Mouse (Mus musculus) limb, embryonic 12.5 days (tissue): ENCODE measurements at regions not wholly inside any gene's neighbourhood (a gene's known extent, or its start where the extent isn't known, plus 50 kb on each side); places are given as distances from the start of the nearest gene placed in this dataset.

Experiments used
- ATAC-seq: fragments of 200-750 bp; cut with Nextera tagmentation; 2 replicates; pipeline ENCODE4 v1.8.0; 2017; ENCODE audit warnings: low read depth, moderate TSS enrichment; ENCODE audit not compliant: insufficient number of reproducible peaks, insufficient read depth, low FRiP score, low TSS enrichment
- H3K27ac ChIP-seq: fragments of 300-500 bp; sonication (generic); 2 replicates; pipeline ENCODE4 v1.5.1; 2016; ENCODE audit warnings: mild to moderate bottlenecking, moderate library complexity
- H3K27me3 ChIP-seq: fragments of 300-500 bp; sonication (generic); 2 replicates; pipeline ENCODE4 v1.6.1; 2016; ENCODE audit warnings: mild to moderate bottlenecking, moderate library complexity
- H3K36me3 ChIP-seq: fragments of 300-500 bp; sonication (generic); 2 replicates; pipeline ENCODE4 v1.6.1; 2016; ENCODE audit warnings: mild to moderate bottlenecking, moderate library complexity
- H3K4me1 ChIP-seq: fragments of 300-500 bp; sonication (generic); replicated peaks from 2 replicates; pipeline ENCODE4 v1.6.1; 2016
- H3K4me2 ChIP-seq: fragments of 300-500 bp; sonication (generic); 2 replicates; pipeline ENCODE4 v1.6.1; 2016; ENCODE audit warnings: mild to moderate bottlenecking, moderate library complexity
- H3K4me3 ChIP-seq: fragments of 300-500 bp; sonication (generic); replicated peaks from 2 replicates; pipeline ENCODE4 v1.5.1; 2016; ENCODE audit warnings: mild to moderate bottlenecking
- H3K9ac ChIP-seq: fragments of 300-500 bp; sonication (generic); replicated peaks from 2 replicates; pipeline ENCODE4 v1.6.1; 2016; ENCODE audit warnings: mild to moderate bottlenecking, moderate library complexity
- H3K9me3 ChIP-seq: fragments of 300-500 bp; sonication (generic); 2 replicates; pipeline ENCODE4 v1.6.1; 2016; ENCODE audit warnings: mild to moderate bottlenecking, moderate library complexity
- WGBS: fragments of 180-500 bp; shearing (Covaris S2); methylation state at CpG from one replicate; pipeline ENCODE4 v1.1.7; 2016; 5-methylcytosine and 5-hydroxymethylcytosine counted together

- no peak overlapping the region for H3K4me2 ChIP-seq
- H3K36me3 ChIP-seq, result no peaks in the 10 kb centered on the region
- 83% methylated on average over 3 of the region's 3 CpGs for WGBS
- no peaks in the 10 kb centered on the region for H3K4me1 ChIP-seq
- H3K9ac ChIP-seq, result no peak overlapping the region
- no peak overlapping the region for H3K4me3 ChIP-seq
- no peaks in the 10 kb centered on the region for H3K27me3 ChIP-seq
- H3K9me3 ChIP-seq, result no peaks in the 10 kb centered on the region
- ATAC-seq, result no peak
- H3K27ac ChIP-seq, result no peak overlapping the region
These were observed 67.5 kb downstream of the Lmo4 start for GRCm38 (mm10) chr3:144137483-144137882.

GRCm38 (mm10) chr3:144136432-144136831 is 68.6 kb downstream of the Lmo4 start:
- WGBS, result 82% methylated on average over 2 of the region's 2 CpGs
- ATAC-seq, result no peak
- Histone ChIP-seq H3K4me1 (no peaks in the 10 kb centered on the region), H3K27me3 (no peaks in the 10 kb centered on the region), H3K4me2 (no peak overlapping the region), H3K4me3 (no peak overlapping the region), H3K9me3 (no peaks in the 10 kb centered on the region), H3K36me3 (no peaks in the 10 kb centered on the region), H3K27ac (no peak overlapping the region), H3K9ac (no peak overlapping the region)

- Histone ChIP-seq H3K27ac (no peak overlapping the region), H3K36me3 (no peaks in the 10 kb centered on the region), H3K4me3 (no peak overlapping the region), H3K4me2 (no peak overlapping the region), H3K27me3 (no peaks in the 10 kb centered on the region), H3K4me1 (no peaks in the 10 kb centered on the region), H3K9ac (no peak overlapping the region), H3K9me3 (no peaks in the 10 kb centered on the region)
- no peak for ATAC-seq
- WGBS, result 96% methylated on average over 6 of the region's 6 CpGs
These were observed 69.4 kb downstream of the Lmo4 start for GRCm38 (mm10) chr3:144135646-144136045.

- Histone ChIP-seq H3K9me3 (no peaks in the 10 kb centered on the region), H3K4me3 (no peak overlapping the region), H3K27ac (no peak overlapping the region), H3K9ac (no peak overlapping the region), H3K4me2 (no peak overlapping the region), H3K4me1 (no peaks in the 10 kb centered on the region), H3K27me3 (no peaks in the 10 kb centered on the region), H3K36me3 (no peaks in the 10 kb centered on the region)
- no peak for ATAC-seq
- WGBS, result 90% methylated on average over 4 of the region's 4 CpGs
These were observed 77.0 kb downstream of the Lmo4 start for GRCm38 (mm10) chr3:144128042-144128441.

- H3K36me3 ChIP-seq, result no peaks in the 10 kb centered on the region
- no peak overlapping the region for H3K4me2 ChIP-seq
- no peaks in the 10 kb centered on the region for H3K9me3 ChIP-seq
- H3K4me3 ChIP-seq, result no peak overlapping the region
- H3K27ac ChIP-seq, result no peak overlapping the region
- no peak overlapping the region for H3K9ac ChIP-seq
- no peaks in the 10 kb centered on the region for H3K27me3 ChIP-seq
- 75% methylated on average over 4 of the region's 4 CpGs for WGBS
- no peaks in the 10 kb centered on the region for H3K4me1 ChIP-seq
- no peak for ATAC-seq
These were observed 80.7 kb downstream of the Lmo4 start for GRCm38 (mm10) chr3:144124353-144124752.

- H3K4me1 ChIP-seq, result no peaks in the 10 kb centered on the region
- no peak overlapping the region for H3K4me2 ChIP-seq
- H3K27me3 ChIP-seq, result no peaks in the 10 kb centered on the region
- H3K4me3 ChIP-seq, result no peak overlapping the region
- H3K27ac ChIP-seq, result no peak overlapping the region
- H3K9me3 ChIP-seq, result no peaks in the 10 kb centered on the region
- H3K9ac ChIP-seq, result no peak overlapping the region
- no peaks in the 10 kb centered on the region for H3K36me3 ChIP-seq
- 83% methylated on average over 6 of the region's 6 CpGs for WGBS
- no peak for ATAC-seq
These were observed 81.5 kb downstream of the Lmo4 start for GRCm38 (mm10) chr3:144123361-144124072.

GRCm38 (mm10) chr3:144119076-144119475 is 85.9 kb downstream of the Lmo4 start:
- H3K36me3 ChIP-seq, result no peaks in the 10 kb centered on the region
- no peak overlapping the region for H3K4me3 ChIP-seq
- no peaks in the 10 kb centered on the region for H3K27me3 ChIP-seq
- H3K4me2 ChIP-seq, result no peak overlapping the region
- peaks cover 7% of the 10 kb centered on the region for H3K4me1 ChIP-seq
- H3K27ac ChIP-seq, result no peak overlapping the region
- no peaks in the 10 kb centered on the region for H3K9me3 ChIP-seq
- H3K9ac ChIP-seq, result no peak overlapping the region
- no peak for ATAC-seq
- 79% methylated on average over 3 of the region's 3 CpGs for whole genome bisulfite sequencing

GRCm38 (mm10) chr3:144113672-144114645 is 91.1 kb downstream of the Lmo4 start:
- H3K9ac ChIP-seq, result no peak overlapping the region
- no peaks in the 10 kb centered on the region for H3K36me3 ChIP-seq
- peak; percentile 86 for ATAC-seq
- no peak overlapping the region for H3K4me2 ChIP-seq
- whole genome bisulfite sequencing, result 61% methylated on average over 11 of the region's 11 CpGs
- H3K9me3 ChIP-seq, result no peaks in the 10 kb centered on the region
- H3K4me3 ChIP-seq, result no peak overlapping the region
- H3K27me3 ChIP-seq, result no peaks in the 10 kb centered on the region; the same call in 1 of the 2 replicates
- H3K4me1 ChIP-seq, result peaks cover 13% of the 10 kb centered on the region
- no peak overlapping the region for H3K27ac ChIP-seq

- Histone ChIP-seq H3K36me3 (no peaks in the 10 kb centered on the region), H3K4me1 (peaks cover 16% of the 10 kb centered on the region), H3K4me3 (no peak overlapping the region), H3K27ac (no peak overlapping the region), H3K27me3 (no peaks in the 10 kb centered on the region; the same call in 1 of the 2 replicates), H3K4me2 (no peak overlapping the region), H3K9ac (no peak overlapping the region), H3K9me3 (no peaks in the 10 kb centered on the region)
- 84% methylated on average over 5 of the region's 5 CpGs for WGBS
- no peak for ATAC-seq
These were observed 94.5 kb downstream of the Lmo4 start for GRCm38 (mm10) chr3:144110331-144111080.

GRCm38 (mm10) chr3:144109769-144110168 is 95.3 kb downstream of the Lmo4 start:
- no peak overlapping the region for H3K4me3 ChIP-seq
- no peaks in the 10 kb centered on the region for H3K9me3 ChIP-seq
- WGBS, result 79% methylated on average over 2 of the region's 2 CpGs
- no peak overlapping the region for H3K4me2 ChIP-seq
- H3K9ac ChIP-seq, result no peak overlapping the region
- ATAC-seq, result no peak
- H3K27ac ChIP-seq, result no peak overlapping the region
- no peaks in the 10 kb centered on the region; the same call in 1 of the 2 replicates for H3K27me3 ChIP-seq
- peaks cover 16% of the 10 kb centered on the region for H3K4me1 ChIP-seq
- H3K36me3 ChIP-seq, result no peaks in the 10 kb centered on the region

GRCm38 (mm10) chr3:144108310-144108709 is 96.7 kb downstream of the Lmo4 start:
- H3K9me3 ChIP-seq, result no peaks in the 10 kb centered on the region
- peaks cover 3% of the 10 kb centered on the region; the same call in 1 of the 2 replicates for H3K4me1 ChIP-seq
- H3K27ac ChIP-seq, result no peak overlapping the region
- H3K4me3 ChIP-seq, result no peak overlapping the region
- 71% methylated on average over 6 of the region's 6 CpGs for WGBS
- no peaks in the 10 kb centered on the region; the same call in 1 of the 2 replicates for H3K27me3 ChIP-seq
- H3K4me2 ChIP-seq, result no peak overlapping the region
- no peaks in the 10 kb centered on the region for H3K36me3 ChIP-seq
- ATAC-seq, result no peak
- H3K9ac ChIP-seq, result no peak overlapping the region
